Mouse (Mus musculus): ENCODE data around the gene Adcy2.

Adcy2 gene

DNA sequence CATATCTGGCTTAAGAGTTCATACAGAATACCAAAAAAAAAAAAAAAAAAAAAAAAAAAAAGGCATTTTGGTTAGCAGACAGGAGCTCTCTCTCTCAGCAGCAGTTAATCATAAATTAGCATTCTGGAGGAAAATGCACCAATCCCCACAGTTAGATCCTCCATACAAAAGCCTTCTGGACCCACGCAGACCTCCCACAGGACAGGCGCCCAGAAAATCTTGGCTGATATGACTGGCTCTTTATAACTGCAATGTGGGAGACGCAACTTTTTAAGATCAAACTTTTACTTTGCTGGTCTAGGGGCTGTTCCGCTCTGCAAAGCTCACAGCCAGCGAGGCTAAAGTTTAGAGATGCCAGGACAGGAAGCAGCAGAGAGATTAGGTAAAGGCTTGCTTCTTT lies 37.8 kb downstream of the Adcy2 start:
- DNase-seq (ENCODE audit: extremely low read depth, low read depth): no peak

DNA sequence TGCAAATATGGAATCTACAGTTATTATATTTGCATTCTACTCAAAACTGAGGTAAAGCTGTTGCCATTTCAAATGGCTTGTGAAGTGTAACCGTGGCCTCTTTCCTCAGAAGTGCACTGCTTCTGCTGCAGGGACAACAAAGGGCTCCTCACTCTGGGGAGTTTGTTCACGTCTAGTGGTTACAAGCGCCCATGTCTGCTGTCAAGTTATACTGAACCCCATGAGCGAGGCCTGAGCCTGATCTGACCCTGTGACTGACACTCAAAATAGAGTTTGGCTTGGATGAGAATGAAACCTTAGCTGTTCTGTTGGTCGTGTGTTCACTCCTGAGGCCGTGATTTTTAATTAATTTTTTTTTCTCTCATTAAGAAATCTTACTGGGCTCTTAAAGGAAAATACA lies 38.8 kb downstream of the Adcy2 start:
- DNase-seq (ENCODE audit: extremely low read depth, low read depth): no peak

DNA sequence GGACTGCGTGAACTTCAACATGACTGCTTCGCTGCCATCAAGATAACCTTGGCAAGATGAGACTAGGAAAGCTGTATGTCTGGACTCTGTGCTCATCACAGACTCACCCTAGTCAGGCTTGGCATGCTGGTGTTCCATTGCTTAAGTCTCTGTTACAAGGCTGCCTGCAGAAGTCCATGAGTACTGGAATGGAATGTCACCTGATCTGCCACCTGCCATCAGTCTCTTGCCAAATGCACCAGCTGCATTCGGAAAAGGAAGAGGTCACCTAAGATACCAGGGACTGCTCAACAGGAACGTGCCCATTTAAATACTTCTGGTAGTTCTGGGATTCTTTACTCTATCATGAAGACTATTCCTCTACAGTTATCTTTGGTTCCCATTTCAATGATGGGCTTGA lies 39.9 kb downstream of the Adcy2 start:
- no peak for DNase-seq (ENCODE audit: extremely low read depth, low read depth)

DNA sequence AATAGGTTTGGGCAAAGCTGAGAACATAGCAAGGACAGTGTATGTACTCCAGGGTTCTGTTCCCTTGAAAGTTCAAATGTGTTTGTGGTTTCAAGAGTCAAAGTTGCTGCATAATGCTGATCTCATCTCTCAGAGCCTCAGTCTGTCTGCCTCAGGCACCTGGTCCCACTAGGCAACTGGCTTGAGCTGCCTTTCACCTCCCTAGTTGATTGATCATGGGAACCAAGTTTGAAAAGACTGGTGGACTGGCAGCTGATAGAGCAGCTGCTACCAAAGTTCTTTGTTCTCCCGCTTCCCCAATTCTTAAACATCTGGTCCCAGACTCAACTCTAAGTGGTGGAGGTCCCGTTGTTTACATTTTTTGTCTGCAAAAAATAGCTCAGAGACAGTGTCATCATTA lies 56.6 kb downstream of the Adcy2 start:
- no peak for DNase-seq (ENCODE audit: extremely low read depth, low read depth)

DNA sequence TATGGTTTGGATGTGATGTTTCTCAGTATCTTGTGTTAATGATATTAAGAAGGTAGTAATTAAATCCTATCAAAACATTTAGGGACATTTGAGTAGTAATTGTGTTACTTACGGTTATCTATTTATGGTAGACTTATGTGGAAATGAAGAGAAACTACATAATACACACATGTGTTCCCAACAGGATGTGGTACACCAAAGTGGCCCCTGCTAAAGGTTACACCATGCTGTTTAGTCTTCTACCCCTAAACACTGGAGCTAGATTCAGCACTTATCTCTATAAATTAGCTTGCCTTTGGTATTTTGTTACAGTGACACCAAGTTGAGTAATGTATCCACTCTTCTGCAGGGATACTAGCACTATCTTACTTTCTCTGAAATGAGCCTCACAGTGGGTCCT lies 57.9 kb downstream of the Adcy2 start:
- no peak for DNase-seq (ENCODE audit: extremely low read depth, low read depth)

DNA sequence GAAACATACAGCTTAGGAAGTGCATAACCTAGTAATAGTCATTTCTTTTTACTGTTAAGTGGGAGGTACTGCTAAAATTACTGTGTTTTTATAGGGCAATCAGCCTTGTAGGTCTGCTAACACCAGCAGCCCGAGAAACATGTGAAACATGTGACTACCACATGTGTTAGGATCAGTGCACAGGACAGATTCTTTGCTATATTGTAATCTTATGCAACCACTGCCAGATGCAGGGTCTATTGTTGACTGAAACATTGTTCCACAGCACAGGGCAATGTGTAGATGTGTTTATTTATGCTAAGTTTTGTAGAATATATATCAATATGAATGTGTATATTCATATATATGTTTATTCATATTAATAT lies 67.1 kb downstream of the Adcy2 start:
- DNase-seq (ENCODE audit: extremely low read depth, low read depth): no peak

DNA sequence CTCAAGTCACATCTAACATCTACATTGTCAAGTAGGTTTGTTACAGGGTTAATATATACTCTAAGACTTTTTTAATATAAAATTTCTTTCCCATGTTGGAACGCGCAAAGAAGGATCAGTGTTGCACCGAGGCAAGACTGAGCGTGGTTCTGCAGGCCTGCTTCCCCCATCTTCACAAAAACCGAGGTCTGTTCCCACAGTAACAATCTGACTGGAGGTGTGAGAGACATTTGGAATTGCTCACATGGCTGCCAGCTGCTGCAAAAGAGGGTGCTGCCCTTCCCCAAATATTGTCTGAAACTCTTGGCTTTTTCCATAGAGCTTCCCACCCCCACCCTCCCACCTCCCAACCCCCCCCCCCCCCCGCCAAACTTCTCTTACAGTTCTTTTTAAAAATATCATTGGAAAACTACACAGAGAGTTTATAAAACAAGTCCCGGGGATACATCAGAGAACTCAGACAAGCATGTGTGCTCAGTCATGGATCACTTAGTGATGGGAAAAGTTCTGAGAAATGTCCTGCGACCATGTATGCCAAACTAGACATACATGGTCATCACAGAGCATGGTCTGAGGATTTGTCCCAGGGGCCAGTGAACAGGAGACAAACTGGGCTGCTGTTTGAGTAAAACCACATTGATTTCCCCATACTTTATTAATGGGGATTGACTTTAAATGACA lies 67.6 kb downstream of the Adcy2 start:
- no peak for DNase-seq (ENCODE audit: extremely low read depth, low read depth)

DNA sequence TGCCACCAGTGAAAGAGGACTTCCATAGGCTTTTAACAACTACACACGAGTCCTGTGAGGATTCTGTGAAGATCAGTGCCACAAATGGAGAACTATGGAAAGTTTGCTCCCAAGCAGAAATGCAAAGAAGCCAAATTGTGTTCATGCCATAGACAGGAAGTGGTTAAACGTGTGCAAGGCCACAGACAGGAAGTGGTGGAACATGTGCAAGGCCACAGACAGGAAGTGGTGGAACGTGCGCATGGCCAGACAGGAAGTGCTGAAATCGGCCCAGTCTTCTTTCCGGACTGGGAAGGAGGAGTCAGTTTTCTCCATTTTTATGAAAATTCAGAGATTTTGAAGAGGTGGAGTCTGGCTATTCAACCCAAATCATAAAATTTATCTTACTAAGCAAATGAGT lies 70.9 kb downstream of the Adcy2 start:
- no peak for DNase-seq (ENCODE audit: extremely low read depth, low read depth)

DNA sequence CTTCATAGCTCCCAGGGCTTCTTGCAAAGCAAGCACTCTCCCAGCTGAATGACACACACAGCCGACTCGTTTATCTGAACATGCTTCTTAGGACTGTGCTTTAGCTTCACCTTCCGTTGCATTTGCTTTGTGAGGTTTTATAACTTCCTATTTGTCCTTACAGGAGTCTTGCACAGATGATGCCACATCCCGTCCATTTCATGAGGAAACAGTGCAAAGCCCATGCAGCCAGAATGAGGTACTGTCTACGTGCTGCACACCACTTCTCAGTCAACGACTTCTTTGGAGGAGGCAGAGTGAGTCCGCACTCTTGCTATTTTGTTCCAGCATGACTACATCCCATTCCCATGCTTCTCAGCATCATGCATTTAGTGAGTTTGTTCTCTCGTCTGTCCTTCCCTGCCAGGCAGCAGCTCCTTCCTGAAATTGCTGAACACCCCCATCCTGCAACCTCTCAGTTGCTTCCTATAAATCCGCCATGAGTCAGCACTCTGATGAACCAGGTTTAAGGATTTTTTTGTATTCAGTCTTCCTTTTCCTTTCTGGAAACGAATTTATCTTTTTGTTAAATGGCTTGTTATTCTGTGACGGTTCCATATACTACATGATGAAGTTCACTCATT lies 85.6 kb downstream of the Adcy2 start:
- DNase-seq (ENCODE audit: extremely low read depth, low read depth): no peak

DNA sequence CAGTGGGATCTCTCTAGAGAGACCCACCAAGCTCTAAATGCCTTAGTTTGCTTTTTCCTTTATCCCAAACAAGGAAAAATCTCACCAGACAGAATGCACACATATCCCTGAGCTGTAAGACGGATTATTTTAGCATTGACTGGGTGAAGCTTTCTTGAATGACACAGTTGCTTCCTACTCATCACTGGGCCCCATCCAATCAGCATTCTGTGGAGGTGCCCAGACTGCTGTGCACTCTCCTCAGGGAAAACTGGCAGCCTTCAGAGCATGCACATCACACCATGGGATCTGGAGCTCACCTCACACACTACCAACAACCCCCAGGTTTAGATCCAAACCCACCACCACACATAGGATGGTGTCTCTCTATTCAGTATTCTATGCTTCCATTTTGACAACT lies 92.7 kb downstream of the Adcy2 start:
- DNase-seq (ENCODE audit: extremely low read depth, low read depth): no peak

DNA sequence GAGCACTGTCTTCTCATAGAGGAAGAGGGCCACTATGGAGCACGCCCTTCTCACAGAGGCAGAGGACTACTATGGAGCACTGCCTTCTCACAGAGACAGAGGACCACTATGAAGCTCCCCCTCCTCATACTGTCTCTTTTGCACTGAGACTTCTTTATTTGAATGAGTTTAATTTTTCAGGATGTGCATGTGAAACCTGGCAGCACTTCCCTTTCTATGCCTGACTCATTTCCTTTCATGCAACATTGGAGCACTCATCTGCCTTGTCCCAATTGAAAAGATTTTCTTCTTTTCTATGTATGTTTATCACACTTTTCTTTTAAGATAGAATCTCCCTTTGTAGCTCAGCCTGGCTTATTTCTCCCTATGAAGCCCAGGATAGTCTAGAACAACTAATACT lies 96.6 kb downstream of the Adcy2 start:
- DNase-seq (ENCODE audit: extremely low read depth, low read depth): no peak

DNA sequence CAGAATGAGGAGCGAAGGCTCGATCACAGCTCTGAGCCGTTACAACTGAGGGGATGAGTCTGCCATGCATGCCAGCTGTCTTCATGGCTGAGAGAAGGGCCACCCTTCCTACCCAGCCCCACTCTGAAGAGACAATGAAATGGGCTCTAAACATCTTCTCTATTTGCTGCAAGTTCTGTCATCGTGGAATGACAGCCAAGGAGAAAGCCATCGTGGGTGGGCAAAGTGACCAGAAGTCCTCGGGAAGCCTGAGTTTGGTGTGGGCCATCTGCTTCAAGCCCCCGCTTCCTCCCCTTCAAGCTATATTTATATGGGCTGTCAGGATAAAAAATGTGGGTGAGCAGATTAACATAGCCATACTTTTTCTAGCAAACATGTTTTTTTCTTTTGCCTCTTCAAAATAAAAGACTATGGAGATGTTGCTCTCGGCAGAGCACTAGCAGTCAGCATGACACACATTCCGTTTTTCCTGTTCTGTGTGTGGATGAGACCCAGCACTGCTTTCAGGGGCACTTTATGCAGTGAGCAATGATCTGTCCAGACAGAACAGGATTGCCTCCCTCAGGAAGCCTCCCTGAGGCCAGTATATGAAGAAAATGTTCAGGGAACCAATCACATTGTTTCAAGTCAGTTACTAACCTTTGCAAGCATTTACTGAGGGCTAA lies 109.3 kb downstream of the Adcy2 start:
- DNase-seq (ENCODE audit: extremely low read depth, low read depth): no peak

DNA sequence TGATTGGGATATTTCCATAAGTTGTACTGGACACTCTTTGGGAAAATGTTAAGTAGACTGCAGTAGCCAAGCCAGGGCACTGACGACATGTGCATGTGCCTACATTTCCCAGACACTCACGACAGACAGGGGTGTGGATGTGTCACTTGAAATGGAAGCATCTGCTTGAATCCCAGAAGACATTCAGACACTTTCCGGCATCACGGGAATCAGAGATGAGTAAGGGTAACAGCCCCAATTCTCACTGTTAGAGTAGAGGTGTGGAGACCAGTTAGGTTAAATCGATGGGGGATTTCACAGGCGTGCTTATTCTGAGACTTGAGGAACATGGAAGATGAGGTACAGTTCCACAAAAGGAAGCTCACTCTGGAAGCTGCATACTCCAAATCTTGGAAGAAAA lies 130.6 kb downstream of the Adcy2 start:
- no peak for DNase-seq (ENCODE audit: extremely low read depth, low read depth)

DNA sequence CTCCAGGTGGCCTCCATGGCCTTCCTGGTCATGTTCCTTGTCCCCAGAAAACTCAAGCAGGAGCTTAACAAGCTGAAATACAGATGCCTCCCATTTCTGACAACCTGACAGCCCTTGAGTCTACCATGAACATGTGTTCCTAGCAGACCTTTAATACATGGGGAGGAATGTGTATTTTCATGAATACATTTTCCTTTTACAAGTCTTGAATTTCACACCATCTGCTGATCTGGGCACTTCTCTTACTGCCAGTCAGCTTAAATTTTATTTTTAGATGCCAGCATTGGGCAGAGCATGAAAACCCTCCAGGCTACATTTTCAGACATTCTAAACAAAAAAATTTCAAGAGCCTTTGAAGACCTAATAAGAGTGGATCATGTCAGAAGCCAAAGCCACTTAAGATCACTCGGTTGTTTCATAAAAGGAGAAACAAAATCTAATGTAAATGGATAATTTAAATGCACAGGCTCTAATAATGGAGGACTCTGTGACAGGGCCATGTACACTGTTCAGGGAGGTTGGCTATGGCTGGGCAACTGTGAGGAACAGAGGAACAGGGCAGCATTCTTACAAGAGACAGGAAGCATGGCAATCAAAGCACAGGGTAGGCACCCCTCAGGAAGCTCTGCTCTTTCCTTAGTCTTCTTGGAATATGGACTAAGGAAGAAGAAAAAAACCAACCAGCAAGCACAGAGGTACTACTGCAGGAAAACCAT lies 131.2 kb downstream of the Adcy2 start:
- DNase-seq (ENCODE audit: extremely low read depth, low read depth): no peak

DNA sequence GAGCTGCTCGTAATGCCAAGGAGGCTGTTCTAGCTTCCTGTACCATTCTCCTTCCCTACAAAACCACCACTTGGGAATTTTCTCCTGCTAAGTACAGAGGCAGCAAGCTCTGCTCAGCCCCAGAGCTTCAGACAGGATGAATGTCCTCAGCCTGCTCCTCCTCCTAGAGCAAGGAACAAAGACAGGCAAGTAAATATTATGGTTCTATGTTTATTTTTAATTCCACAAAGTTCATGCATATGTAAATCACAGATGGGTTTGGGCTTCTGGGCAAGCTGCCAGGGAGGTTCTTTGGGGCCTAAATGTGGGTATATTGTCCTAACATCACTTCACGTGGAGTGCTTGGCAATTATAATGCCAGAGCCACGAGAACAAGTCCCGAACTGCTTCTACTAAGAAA lies 139.3 kb downstream of the Adcy2 start:
- no peak for DNase-seq (ENCODE audit: extremely low read depth, low read depth)

DNA sequence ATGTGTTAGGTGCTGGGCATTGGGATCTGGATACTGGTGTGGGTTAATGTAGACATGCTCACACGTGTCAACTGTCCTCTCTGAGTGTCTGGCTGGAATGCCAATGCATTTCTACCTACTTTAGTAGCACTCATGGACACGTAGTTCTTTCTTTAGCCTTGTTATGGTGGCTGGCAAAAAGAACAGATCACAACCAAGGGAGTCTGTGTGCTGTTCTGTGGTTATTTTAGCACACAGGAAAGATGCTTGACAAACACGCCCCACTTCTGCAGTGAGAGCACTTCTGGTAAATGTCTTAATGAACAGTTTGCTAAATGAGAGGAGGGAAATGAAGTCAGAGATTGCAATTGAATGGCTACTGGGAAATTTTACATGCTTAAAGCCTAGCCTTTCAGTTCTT lies 151.1 kb downstream of the Adcy2 start:
- no peak for DNase-seq (ENCODE audit: extremely low read depth, low read depth)

DNA sequence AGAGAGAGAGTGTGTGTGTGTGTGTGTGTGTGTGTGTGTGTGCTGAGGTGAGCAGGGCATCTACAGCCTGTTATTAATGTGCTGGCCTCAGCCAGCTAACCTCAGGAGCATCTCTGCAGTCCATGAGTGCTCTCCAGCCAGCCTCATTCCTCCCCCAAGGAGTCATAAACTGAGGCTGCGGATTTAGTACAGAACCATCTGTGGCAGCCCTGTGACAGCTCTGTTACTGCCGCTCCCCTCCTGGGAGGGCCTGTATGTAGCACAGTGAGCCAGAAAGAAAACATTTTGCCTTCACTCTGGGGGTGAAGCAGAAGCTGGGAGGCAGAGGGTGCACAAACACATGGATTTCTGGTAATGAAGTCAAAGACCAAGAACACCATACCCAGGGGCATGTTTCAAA lies 159.8 kb downstream of the Adcy2 start:
- DNase-seq (ENCODE audit: extremely low read depth, low read depth): no peak

DNA sequence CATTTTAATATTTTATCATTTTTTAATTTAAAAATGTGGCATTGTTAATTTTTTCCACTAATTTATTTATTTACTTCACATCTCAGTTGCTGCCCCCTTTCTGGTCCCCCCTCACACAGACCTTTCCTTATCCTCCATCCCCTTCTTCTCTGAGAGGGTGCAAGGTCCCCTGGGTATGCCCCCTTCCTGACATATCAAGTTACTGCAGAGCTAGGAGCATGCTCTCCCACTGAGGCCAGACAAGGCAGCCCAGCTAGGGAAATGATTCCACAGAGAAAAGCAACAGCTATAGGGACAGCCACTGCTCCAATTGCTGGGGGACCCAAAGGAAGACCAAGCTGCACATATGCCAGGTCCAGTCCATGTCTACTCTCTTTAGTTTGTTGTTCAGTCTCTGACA lies 163.2 kb downstream of the Adcy2 start:
- no peak for DNase-seq (ENCODE audit: extremely low read depth, low read depth)

DNA sequence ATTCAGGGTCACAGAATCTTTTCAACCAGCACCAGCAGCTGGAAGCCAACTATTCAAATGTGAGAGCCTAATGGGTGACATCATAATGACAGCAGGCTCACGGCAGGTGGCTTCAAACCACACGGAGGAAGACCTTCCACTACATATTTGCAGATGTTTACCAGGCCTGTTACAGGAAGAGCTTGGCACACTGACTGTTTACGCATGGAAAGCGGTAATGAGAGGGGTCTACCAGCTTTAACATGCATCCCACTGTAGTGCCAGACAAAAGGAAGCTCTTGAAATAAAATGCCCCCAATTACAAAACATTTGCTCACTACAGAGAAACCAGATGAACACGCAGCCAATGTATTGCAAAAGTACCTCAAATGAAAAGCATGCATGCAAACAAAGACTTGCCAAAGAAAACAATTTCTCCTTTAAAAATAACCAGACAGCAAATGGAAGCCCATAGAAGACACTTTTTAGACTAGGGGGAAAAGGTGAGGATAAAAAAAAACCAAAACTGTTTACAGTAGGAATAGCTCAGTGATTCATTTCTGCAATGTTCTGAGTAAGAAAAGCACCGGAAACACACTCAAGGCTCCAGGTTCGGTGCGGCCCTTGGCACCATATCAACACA lies 163.8 kb downstream of the Adcy2 start:
- no peak for DNase-seq (ENCODE audit: extremely low read depth, low read depth)

DNA sequence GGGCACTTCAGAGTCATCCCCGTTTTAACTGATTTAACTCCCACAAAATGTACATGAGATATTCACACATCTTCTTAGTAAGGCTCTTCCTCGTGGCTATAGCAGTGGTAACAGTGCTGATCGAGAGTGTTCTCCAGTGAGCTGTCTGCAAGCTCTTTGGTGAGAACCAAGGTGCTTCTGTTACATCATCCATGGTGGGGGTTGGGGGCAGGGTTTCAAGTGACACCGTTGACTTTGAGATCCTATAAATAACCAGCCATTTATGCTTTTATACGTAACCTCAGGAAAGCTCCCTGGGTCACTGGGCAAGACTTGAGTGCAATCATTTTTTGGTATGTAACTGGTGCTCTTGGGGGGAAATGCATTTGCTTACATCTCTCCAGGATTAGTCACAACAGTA lies 167.2 kb downstream of the Adcy2 start:
- DNase-seq (ENCODE audit: extremely low read depth, low read depth): no peak

DNA sequence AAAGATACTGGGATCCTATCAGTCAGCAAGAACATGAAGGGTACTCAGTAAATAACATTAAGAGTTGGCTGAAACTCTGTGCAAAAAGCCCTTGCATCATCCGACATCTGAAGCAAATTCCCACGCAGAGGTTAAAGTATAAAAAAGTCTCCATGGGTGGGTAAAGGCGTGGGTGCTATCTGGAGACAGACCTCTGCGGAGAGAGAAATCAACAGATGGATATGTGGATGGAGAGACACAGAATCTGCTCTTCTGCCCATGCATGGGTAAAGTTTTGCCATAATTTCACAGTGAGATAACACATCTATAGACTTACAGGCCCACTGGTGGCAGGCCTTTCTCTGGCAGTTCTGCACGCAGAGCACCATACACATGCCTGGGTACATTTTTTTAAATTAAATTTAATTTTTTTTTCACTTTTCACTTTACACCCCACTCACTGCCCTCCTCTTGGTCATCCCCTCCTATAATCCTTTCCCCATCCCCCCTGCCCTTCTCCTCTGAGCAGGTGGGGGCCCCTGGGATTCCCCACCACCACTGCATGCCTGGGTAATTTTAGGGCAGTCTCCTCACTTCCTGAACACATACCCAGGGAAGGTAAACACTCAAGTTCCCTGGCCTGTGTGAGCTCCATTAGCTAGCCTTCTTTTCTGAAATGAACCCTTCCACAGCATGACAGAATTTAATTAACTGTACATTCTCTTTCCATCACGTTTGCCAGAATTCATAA lies 169.1 kb downstream of the Adcy2 start:
- DNase-seq (ENCODE audit: extremely low read depth, low read depth): no peak
